Mouse (Mus musculus) liver (tissue): ENCODE results near the gene Gpr26.

Source experiments
- DNase-seq: peaks from one replicate; pipeline ENCODE4 v3.0.0-alpha.2; 2020; ENCODE audit warnings: mixed read lengths

Gpr26 gene

GRCm38 (mm10) chr7:132026671-132027070 is 60.4 kb downstream of the Gpr26 start:
- DNase-seq = no peak

- no peak for DNase-seq
Measured at GRCm38 (mm10) chr7:132031940-132032531, 65.8 kb downstream of the Gpr26 start.
